Mouse (Mus musculus) heart, embryonic 12.5 days (tissue): Measurements from ENCODE around the gene Coil. TPM values are rescaled to one million over a fixed set of nuclear protein-coding genes. Genes with fewer than 3 reads are reported as not detected.

Experiments
- ATAC-seq: fragments of 200-750 bp; cut with Nextera tagmentation; 2 replicates; pipeline ENCODE4 v1.8.0; 2017; ENCODE audit warnings: moderate TSS enrichment, moderate library complexity; ENCODE audit not compliant: insufficient number of reproducible peaks, low FRiP score
- H3K27ac ChIP-seq: fragments of 300-500 bp; sonication (generic); 2 replicates; pipeline ENCODE4 v1.5.1; 2016; ENCODE audit warnings: mild to moderate bottlenecking, moderate library complexity; ENCODE audit not compliant: poor library complexity, severe bottlenecking
- H3K27me3 ChIP-seq: fragments of 300-500 bp; sonication (generic); replicated peaks from 2 replicates; pipeline ENCODE4 v1.6.1; 2016; ENCODE audit warnings: mild to moderate bottlenecking, moderate library complexity
- H3K36me3 ChIP-seq: fragments of 300-500 bp; sonication (generic); 2 replicates; pipeline ENCODE4 v1.6.1; 2016; ENCODE audit warnings: mild to moderate bottlenecking, moderate library complexity
- H3K4me1 ChIP-seq: fragments of 300-500 bp; sonication (generic); replicated peaks from 2 replicates; pipeline ENCODE4 v1.6.1; 2016; ENCODE audit warnings: mild to moderate bottlenecking
- H3K4me2 ChIP-seq: fragments of 300-500 bp; sonication (generic); 2 replicates; pipeline ENCODE4 v1.6.1; 2016; ENCODE audit warnings: mild to moderate bottlenecking, moderate library complexity
- H3K4me3 ChIP-seq: fragments of 300-500 bp; sonication (generic); 2 replicates; pipeline ENCODE4 v1.5.1; 2016; ENCODE audit warnings: mild to moderate bottlenecking
- H3K9ac ChIP-seq: fragments of 300-500 bp; sonication (generic); 2 replicates; pipeline ENCODE4 v1.6.1; 2016; ENCODE audit warnings: mild to moderate bottlenecking, moderate library complexity
- H3K9me3 ChIP-seq: fragments of 300-500 bp; sonication (generic); replicated peaks from 2 replicates; pipeline ENCODE4 v1.6.1; 2016; ENCODE audit warnings: mild to moderate bottlenecking, moderate library complexity
- WGBS: fragments of 180-500 bp; shearing (Covaris S2); methylation state at CpG from one replicate; pipeline ENCODE4 v1.1.7; 2016; 5-methylcytosine and 5-hydroxymethylcytosine counted together
- polyA plus RNA-seq: library from polyadenylated mRNA; unstranded; fragments of >200 nt; fragmentation: Nextera tagmentation; extraction: Ambion mirVana; gene quantifications from 2 replicates; pipeline ENCODE4 v1.2.1, GENCODE M21; 2016

Gene Coil
- 15.5 and 16.1 TPM in 2 replicates for polyA plus RNA-seq

GRCm38 (mm10) chr11:88970202-88970732, at the start of gene Coil:
Gene Coil (plus strand): TSS chr11:88970252.
- Histone ChIP-seq H3K4me1 (peaks cover 10% of the 10 kb centered on the region), H3K27me3 (no peaks in the 10 kb centered on the region), H3K4me2 (no peak within 1 kb of the TSS), H3K9ac (no peak within 1 kb of the TSS), H3K9me3 (no peaks in the 10 kb centered on the region), H3K27ac (no peak within 1 kb of the TSS), H3K36me3 (no peaks in the 10 kb centered on the region), H3K4me3 (no peak within 1 kb of the TSS)
- WGBS, result 34% methylated on average over 2 of the region's 2 CpGs
- ATAC-seq, result no peak; the same call in 1 of the 2 replicates

- Histone ChIP-seq H3K27me3 (no peaks in the 10 kb centered on the region), H3K4me3 (no peak overlapping the region), H3K4me2 (no peak overlapping the region), H3K4me1 (no peaks in the 10 kb centered on the region), H3K27ac (no peak overlapping the region), H3K9me3 (no peaks in the 10 kb centered on the region), H3K9ac (no peak overlapping the region), H3K36me3 (peaks cover 64% of the 10 kb centered on the region)
- no peak for ATAC-seq
- 70% methylated on average over 5 of the region's 5 CpGs for WGBS
Measured at GRCm38 (mm10) chr11:88926566-88926965, 43.5 kb upstream of the Coil start.

GRCm38 (mm10) chr11:88931692-88932530, 38.1 kb upstream of the Coil start:
- Histone ChIP-seq H3K9ac (no peak overlapping the region), H3K36me3 (peaks cover 52% of the 10 kb centered on the region), H3K27ac (no peak overlapping the region), H3K4me3 (no peak overlapping the region), H3K4me2 (no peak overlapping the region), H3K4me1 (no peaks in the 10 kb centered on the region), H3K9me3 (no peaks in the 10 kb centered on the region), H3K27me3 (no peaks in the 10 kb centered on the region)
- ATAC-seq, result no peak
- 79% methylated on average over 14 of the region's 14 CpGs for WGBS

- Histone ChIP-seq H3K36me3 (peaks cover 42% of the 10 kb centered on the region), H3K27me3 (no peaks in the 10 kb centered on the region), H3K4me3 (no peak overlapping the region), H3K9me3 (no peaks in the 10 kb centered on the region), H3K4me2 (no peak overlapping the region), H3K9ac (no peak overlapping the region), H3K27ac (no peak overlapping the region), H3K4me1 (no peaks in the 10 kb centered on the region)
- WGBS, result 85% methylated on average over 9 of the region's 9 CpGs
- no peak for ATAC-seq
Measured at GRCm38 (mm10) chr11:88933030-88933429, 37.0 kb upstream of the Coil start.

- H3K4me1 ChIP-seq, result no peaks in the 10 kb centered on the region
- no peak overlapping the region for H3K4me3 ChIP-seq
- no peaks in the 10 kb centered on the region for H3K27me3 ChIP-seq
- 88% methylated on average over 19 of the region's 19 CpGs for WGBS
- no peak for ATAC-seq
- no peak overlapping the region for H3K9ac ChIP-seq
- H3K36me3 ChIP-seq, result peaks cover 36% of the 10 kb centered on the region
- no peaks in the 10 kb centered on the region for H3K9me3 ChIP-seq
- no peak overlapping the region for H3K4me2 ChIP-seq
- H3K27ac ChIP-seq, result no peak overlapping the region
Measured at GRCm38 (mm10) chr11:88934089-88935000, 35.7 kb upstream of the Coil start.

- H3K4me2 ChIP-seq, result no peak overlapping the region
- no peaks in the 10 kb centered on the region for H3K4me1 ChIP-seq
- no peaks in the 10 kb centered on the region for H3K9me3 ChIP-seq
- no peak overlapping the region for H3K27ac ChIP-seq
- H3K27me3 ChIP-seq, result no peaks in the 10 kb centered on the region
- no peak for ATAC-seq
- no peak overlapping the region for H3K4me3 ChIP-seq
- peaks cover 40% of the 10 kb centered on the region for H3K36me3 ChIP-seq
- H3K9ac ChIP-seq, result no peak overlapping the region
- 84% methylated on average over 2 of the region's 2 CpGs for WGBS
Measured at GRCm38 (mm10) chr11:88937886-88938285, 32.2 kb upstream of the Coil start.

GRCm38 (mm10) chr11:88938770-88939169, 31.3 kb upstream of the Coil start:
- H3K36me3 ChIP-seq, result peaks cover 37% of the 10 kb centered on the region
- no peaks in the 10 kb centered on the region for H3K27me3 ChIP-seq
- H3K4me3 ChIP-seq, result no peak overlapping the region
- H3K4me1 ChIP-seq, result no peaks in the 10 kb centered on the region
- H3K9me3 ChIP-seq, result no peaks in the 10 kb centered on the region
- ATAC-seq, result no peak
- 93% methylated on average over 2 of the region's 2 CpGs for WGBS
- no peak overlapping the region for H3K9ac ChIP-seq
- H3K27ac ChIP-seq, result no peak overlapping the region
- H3K4me2 ChIP-seq, result no peak overlapping the region

GRCm38 (mm10) chr11:88939634-88940033, 30.4 kb upstream of the Coil start:
- Histone ChIP-seq H3K36me3 (peaks cover 38% of the 10 kb centered on the region), H3K27ac (no peak overlapping the region), H3K4me2 (no peak overlapping the region), H3K9ac (no peak overlapping the region), H3K27me3 (no peaks in the 10 kb centered on the region), H3K4me3 (no peak overlapping the region), H3K9me3 (no peaks in the 10 kb centered on the region), H3K4me1 (no peaks in the 10 kb centered on the region)
- no peak for ATAC-seq
- WGBS, result 89% methylated on average over 4 of the region's 4 CpGs

GRCm38 (mm10) chr11:88941489-88941888, 28.6 kb upstream of the Coil start:
- Histone ChIP-seq H3K4me2 (no peak overlapping the region), H3K27ac (no peak overlapping the region), H3K9ac (no peak overlapping the region), H3K9me3 (no peaks in the 10 kb centered on the region), H3K27me3 (no peaks in the 10 kb centered on the region), H3K4me1 (0 out of 2 replicates have a peak, but pooled peaks cover 3% of the 10 kb centered on the region), H3K36me3 (peaks cover 48% of the 10 kb centered on the region), H3K4me3 (no peak overlapping the region)
- no peak for ATAC-seq
- 72% methylated on average over 12 of the region's 12 CpGs for WGBS

- Histone ChIP-seq H3K4me2 (no peak overlapping the region), H3K27me3 (no peaks in the 10 kb centered on the region), H3K27ac (no peak overlapping the region), H3K36me3 (peaks cover 41% of the 10 kb centered on the region), H3K9ac (no peak overlapping the region), H3K4me3 (no peak overlapping the region), H3K4me1 (0 out of 2 replicates have a peak, but pooled peaks cover 3% of the 10 kb centered on the region), H3K9me3 (no peaks in the 10 kb centered on the region)
- WGBS, result 57% methylated on average over 8 of the region's 8 CpGs
- ATAC-seq, result no peak
Measured at GRCm38 (mm10) chr11:88945971-88946585, 24.0 kb upstream of the Coil start.
